Mouse (Mus musculus): ENCODE results near the gene Polr1c. TPM values are rescaled to one million over a fixed set of nuclear protein-coding genes. Genes with fewer than 3 reads are reported as not detected.

The Polr1c gene
- total and polyA plus RNA-seq, 2 experiments, result 25.2 to 34.4 TPM

GRCm38 (mm10) chr17:46275506-46275905, 27.7 kb upstream of the Polr1c start:
- Histone ChIP-seq H3K27ac (replicated peaks; ENCODE audit: insufficient read depth, low read depth, low read length) (no peak overlapping the region), H3K9ac (ENCODE audit: low read depth, low read length) (no peak overlapping the region), H3K27me3 (ENCODE audit: control insufficient read depth, insufficient read depth, low read length) (no peaks in the 10 kb centered on the region), H3K4me3 (ENCODE audit: insufficient read depth, low read depth, low read length) (no peak overlapping the region), H3K36me3 (ENCODE audit: control insufficient read depth, insufficient read depth, low read length) (peaks cover 9% of the 10 kb centered on the region), H3K79me2 (ENCODE audit: control insufficient read depth, insufficient read depth, low read length) (peaks cover 11% of the 10 kb centered on the region; the same call in 1 of the 2 replicates), H3K4me1 (ENCODE audit: control insufficient read depth, insufficient read depth, low read length) (no peaks in the 10 kb centered on the region)
- no peak for DNase-seq (ENCODE audit: extremely low read depth, low read depth, low spot score)
- 94% methylated on average over 10 of the region's 10 CpGs for WGBS
- TF ChIP-seq POLR2A (IDR thresholded peaks at IDR 0.05; ENCODE audit: extremely low read depth, insufficient read depth, low read length), result no peak
- no peak for TF ChIP-seq CTCF (IDR thresholded peaks at IDR 0.05; ENCODE audit: low read depth, low read length)

DNA sequence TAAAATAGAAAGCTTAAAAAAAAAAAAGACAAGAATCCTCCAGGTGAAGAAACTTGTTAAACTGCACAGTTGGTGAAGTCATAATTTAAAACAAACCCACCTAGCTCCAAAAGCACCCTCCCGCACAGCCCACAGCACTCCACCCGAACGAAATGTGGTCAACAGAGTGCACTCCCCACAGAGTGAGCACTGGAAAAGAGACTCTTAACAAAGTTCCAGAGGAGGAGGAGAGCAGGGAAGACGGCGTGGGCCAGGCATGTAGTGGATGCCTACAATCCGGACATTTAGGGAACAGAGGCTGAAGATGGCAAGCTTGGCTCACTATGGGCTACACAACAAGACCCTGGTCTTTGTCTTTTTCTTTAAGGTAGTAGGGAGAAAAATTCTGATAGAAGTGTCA, 27.2 kb upstream of the Polr1c start:
- DNase-seq (ENCODE audit: extremely low read depth, low read depth, low spot score), result no peak
- Histone ChIP-seq H3K27me3 (ENCODE audit: control insufficient read depth, insufficient read depth, low read length) (no peaks in the 10 kb centered on the region), H3K79me2 (ENCODE audit: control insufficient read depth, insufficient read depth, low read length) (peaks cover 11% of the 10 kb centered on the region; the same call in 1 of the 2 replicates), H3K4me1 (ENCODE audit: control insufficient read depth, insufficient read depth, low read length) (no peaks in the 10 kb centered on the region), H3K36me3 (ENCODE audit: control insufficient read depth, insufficient read depth, low read length) (peaks cover 9% of the 10 kb centered on the region), H3K4me3 (ENCODE audit: insufficient read depth, low read depth, low read length) (no peak overlapping the region), H3K9ac (ENCODE audit: low read depth, low read length) (no peak overlapping the region), H3K27ac (replicated peaks; ENCODE audit: insufficient read depth, low read depth, low read length) (no peak overlapping the region)
- no peak for TF ChIP-seq CTCF (IDR thresholded peaks at IDR 0.05; ENCODE audit: low read depth, low read length)
- no peak for TF ChIP-seq POLR2A (IDR thresholded peaks at IDR 0.05; ENCODE audit: extremely low read depth, insufficient read depth, low read length)
- 95% methylated on average over 6 of the region's 6 CpGs for WGBS

- WGBS, result 88% methylated on average over 6 of the region's 6 CpGs
These were observed 26.6 kb upstream of the Polr1c start for GRCm38 (mm10) chr17:46274465-46274864.

DNA sequence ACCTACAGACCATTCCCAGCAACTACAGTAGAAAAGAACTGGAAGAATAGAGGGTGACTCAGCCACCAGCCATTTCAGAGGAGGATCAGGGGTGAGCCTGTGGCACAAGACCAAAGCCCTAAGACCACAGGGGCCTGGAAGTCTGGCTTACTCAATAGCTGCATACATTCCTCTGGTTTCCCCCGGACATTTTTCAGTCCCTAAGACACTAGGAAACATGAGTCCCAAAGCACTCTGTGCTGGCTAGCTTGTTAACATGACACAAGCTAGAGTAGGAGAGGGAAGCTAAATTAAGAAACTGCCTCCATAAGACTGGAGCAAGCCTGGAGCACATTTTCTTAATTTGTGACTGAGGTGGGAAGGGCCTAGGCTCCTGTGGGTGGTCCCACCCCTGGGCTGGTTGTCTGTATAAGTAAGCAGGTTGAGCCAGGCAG, 26.0 kb upstream of the Polr1c start:
- Histone ChIP-seq H3K4me3 (ENCODE audit: insufficient read depth, low read depth, low read length) (no peak overlapping the region), H3K27ac (replicated peaks; ENCODE audit: insufficient read depth, low read depth, low read length) (no peak overlapping the region), H3K27me3 (ENCODE audit: control insufficient read depth, insufficient read depth, low read length) (no peaks in the 10 kb centered on the region), H3K4me1 (ENCODE audit: control insufficient read depth, insufficient read depth, low read length) (no peaks in the 10 kb centered on the region), H3K9ac (ENCODE audit: low read depth, low read length) (no peak overlapping the region), H3K79me2 (ENCODE audit: control insufficient read depth, insufficient read depth, low read length) (peaks cover 8% of the 10 kb centered on the region; the same call in 1 of the 2 replicates), H3K36me3 (ENCODE audit: control insufficient read depth, insufficient read depth, low read length) (peaks cover 4% of the 10 kb centered on the region; the same call in 1 of the 2 replicates)
- TF ChIP-seq POLR2A (IDR thresholded peaks at IDR 0.05; ENCODE audit: extremely low read depth, insufficient read depth, low read length) (no peak), CTCF (IDR thresholded peaks at IDR 0.05; ENCODE audit: low read depth, low read length) (no peak)
- WGBS, result 82% methylated on average over 1 of the region's 1 CpGs
- no peak for DNase-seq (ENCODE audit: extremely low read depth, low read depth, low spot score)

More at GRCm38 (mm10) chr17:46274465-46274864, 26.6 kb upstream of the Polr1c start:
- no peaks in the 10 kb centered on the region for H3K27me3 ChIP-seq (ENCODE audit: control insufficient read depth, insufficient read depth, low read length)
- peaks cover 7% of the 10 kb centered on the region for H3K36me3 ChIP-seq (ENCODE audit: control insufficient read depth, insufficient read depth, low read length)
- no peak for DNase-seq (ENCODE audit: extremely low read depth, low read depth, low spot score)
- H3K79me2 ChIP-seq (ENCODE audit: control insufficient read depth, insufficient read depth, low read length), result peaks cover 11% of the 10 kb centered on the region; the same call in 1 of the 2 replicates
- no peaks in the 10 kb centered on the region for H3K4me1 ChIP-seq (ENCODE audit: control insufficient read depth, insufficient read depth, low read length)
- H3K4me3 ChIP-seq (ENCODE audit: insufficient read depth, low read depth, low read length), result no peak overlapping the region
- no peak overlapping the region for H3K9ac ChIP-seq (ENCODE audit: low read depth, low read length)
- TF ChIP-seq POLR2A (IDR thresholded peaks at IDR 0.05; ENCODE audit: extremely low read depth, insufficient read depth, low read length), result no peak
- no peak for TF ChIP-seq CTCF (IDR thresholded peaks at IDR 0.05; ENCODE audit: low read depth, low read length)
- H3K27ac ChIP-seq (replicated peaks; ENCODE audit: insufficient read depth, low read depth, low read length), result no peak overlapping the region

GRCm38 (mm10) chr17:46272675-46273074, 24.8 kb upstream of the Polr1c start:
- no peak for DNase-seq (ENCODE audit: extremely low read depth, low read depth, low spot score)
- Histone ChIP-seq H3K36me3 (ENCODE audit: control insufficient read depth, insufficient read depth, low read length) (peaks cover 4% of the 10 kb centered on the region; the same call in 1 of the 2 replicates), H3K4me1 (ENCODE audit: control insufficient read depth, insufficient read depth, low read length) (no peaks in the 10 kb centered on the region), H3K9ac (ENCODE audit: low read depth, low read length) (no peak overlapping the region), H3K4me3 (ENCODE audit: insufficient read depth, low read depth, low read length) (no peak overlapping the region), H3K79me2 (ENCODE audit: control insufficient read depth, insufficient read depth, low read length) (peaks cover 8% of the 10 kb centered on the region; the same call in 1 of the 2 replicates), H3K27me3 (ENCODE audit: control insufficient read depth, insufficient read depth, low read length) (no peaks in the 10 kb centered on the region), H3K27ac (replicated peaks; ENCODE audit: insufficient read depth, low read depth, low read length) (no peak overlapping the region)
- WGBS, result 82% methylated on average over 5 of the region's 5 CpGs
- TF ChIP-seq CTCF (IDR thresholded peaks at IDR 0.05; ENCODE audit: low read depth, low read length) (no peak), POLR2A (IDR thresholded peaks at IDR 0.05; ENCODE audit: extremely low read depth, insufficient read depth, low read length) (no peak)

GRCm38 (mm10) chr17:46272058-46272457, 24.2 kb upstream of the Polr1c start:
- H3K36me3 ChIP-seq (ENCODE audit: control insufficient read depth, insufficient read depth, low read length), result peaks cover 4% of the 10 kb centered on the region; the same call in 1 of the 2 replicates
- no peak overlapping the region for H3K9ac ChIP-seq (ENCODE audit: low read depth, low read length)
- no peaks in the 10 kb centered on the region for H3K4me1 ChIP-seq (ENCODE audit: control insufficient read depth, insufficient read depth, low read length)
- TF ChIP-seq CTCF (IDR thresholded peaks at IDR 0.05; ENCODE audit: low read depth, low read length) (no peak), POLR2A (IDR thresholded peaks at IDR 0.05; ENCODE audit: extremely low read depth, insufficient read depth, low read length) (no peak)
- 100% methylated on average over 2 of the region's 2 CpGs for WGBS
- no peak overlapping the region for H3K4me3 ChIP-seq (ENCODE audit: insufficient read depth, low read depth, low read length)
- DNase-seq (ENCODE audit: extremely low read depth, low read depth, low spot score), result no peak
- peaks cover 8% of the 10 kb centered on the region; the same call in 1 of the 2 replicates for H3K79me2 ChIP-seq (ENCODE audit: control insufficient read depth, insufficient read depth, low read length)
- H3K27ac ChIP-seq (replicated peaks; ENCODE audit: insufficient read depth, low read depth, low read length), result no peak overlapping the region
- H3K27me3 ChIP-seq (ENCODE audit: control insufficient read depth, insufficient read depth, low read length), result no peaks in the 10 kb centered on the region

Measured in liver, adult 2 months (tissue).